Mouse (Mus musculus) CH12.LX (cell line): ENCODE results near the gene Mrpl16. TPM values are rescaled to one million over a fixed set of nuclear protein-coding genes. Genes with fewer than 3 reads are reported as not detected.

ENCODE experiments used
- DNase-seq: peaks from one replicate; pipeline ENCODE4 v3.0.0-alpha.2; 2013; ENCODE audit errors: extremely low read depth
- H3K27ac ChIP-seq: 2 replicates; pipeline ENCODE4 v1.5.1; 2012; ENCODE audit warnings: low read depth, mild to moderate bottlenecking, control low read depth, moderate library complexity; ENCODE audit not compliant: insufficient read depth
- H3K27me3 ChIP-seq: replicated peaks from 2 replicates; pipeline ENCODE3; 2012; ENCODE audit warnings: inconsistent platforms
- H3K36me3 ChIP-seq, 2 experiments: replicated peaks in 1 of 2; 2 replicates each; pipeline versions ENCODE3 to v1.6.1; 2012; ENCODE audit warnings: inconsistent platforms in 1 of 2, low read length in 1 of 2, mild to moderate bottlenecking in 1 of 2, mixed read lengths in 1 of 2, moderate library complexity in 1 of 2; ENCODE audit not compliant: control insufficient read depth in 1 of 2, insufficient read depth in 1 of 2
- H3K4me1 ChIP-seq, 2 experiments: 2 replicates each; pipeline ENCODE4 v1.6.1; 2012; ENCODE audit warnings: inconsistent platforms in 1 of 2, moderate library complexity in 1 of 2; ENCODE audit not compliant: insufficient read depth in 2 of 2, control insufficient read depth in 1 of 2
- H3K4me2 ChIP-seq: 2 replicates; pipeline ENCODE4 v1.6.1; 2012; ENCODE audit warnings: low read depth, mild to moderate bottlenecking, control low read depth; ENCODE audit not compliant: poor library complexity, insufficient read depth, severe bottlenecking
- H3K4me3 ChIP-seq, 3 experiments: fragments of 150-350 bp in 1 of 3; sonication (generic) in 1 of 3; replicated peaks in 1 of 3; 2 replicates each; pipeline versions ENCODE3 to v1.5.1; 2011 to 2012; ENCODE audit warnings: low read depth in 2 of 3, low read length in 2 of 3, mild to moderate bottlenecking in 2 of 3, moderate library complexity in 2 of 3, control low read depth in 1 of 3, improper control_type of control experiment in 1 of 3, inconsistent platforms in 1 of 3, mixed read lengths in 1 of 3; ENCODE audit not compliant: poor library complexity in 1 of 3
- H3K79me2 ChIP-seq: replicated peaks from 2 replicates; pipeline ENCODE4 v1.6.1; 2012; ENCODE audit warnings: mild to moderate bottlenecking, moderate library complexity; ENCODE audit not compliant: control insufficient read depth, poor library complexity, insufficient read depth, severe bottlenecking; ENCODE audit errors: extremely low read depth
- H3K9ac ChIP-seq: 2 replicates; pipeline ENCODE4 v1.6.1; 2012; ENCODE audit warnings: low read depth, mild to moderate bottlenecking, control low read depth, moderate library complexity; ENCODE audit not compliant: insufficient read depth
- H3K9me3 ChIP-seq: replicated peaks from 2 replicates; pipeline ENCODE3; 2012; ENCODE audit warnings: low read length, inconsistent platforms, mixed read lengths
- BHLHE40 ChIP-seq: IDR thresholded peaks from 2 replicates; pipeline ENCODE4 v1.6.1; 2011; ENCODE audit warnings: mild to moderate bottlenecking, low read depth, low read length, improper control_type of control experiment
- CHD1 ChIP-seq: IDR thresholded peaks from 2 replicates; pipeline ENCODE4 v1.6.1; 2012; ENCODE audit warnings: low read depth, low read length, improper control_type of control experiment, inconsistent platforms
- CHD2 ChIP-seq: IDR thresholded peaks from 2 replicates; pipeline ENCODE4 v1.6.1; 2011; ENCODE audit warnings: low read length, improper control_type of control experiment
- CTCF ChIP-seq, 2 experiments: IDR thresholded peaks in 1 of 2; conservative IDR thresholded peaks in 1 of 2; 2 replicates each; pipeline ENCODE4 v1.5.1; 2011 to 2012; ENCODE audit warnings: low read depth in 2 of 2, low read length in 2 of 2, improper control_type of control experiment in 1 of 2, inconsistent platforms in 1 of 2, mild to moderate bottlenecking in 1 of 2, moderate library complexity in 1 of 2
- E2F4 ChIP-seq: IDR thresholded peaks from 2 replicates; pipeline ENCODE4 v1.6.1; 2011; ENCODE audit warnings: low read depth, low read length, improper control_type of control experiment; ENCODE audit not compliant: insufficient replicate concordance
- ELF1 ChIP-seq: IDR thresholded peaks from 2 replicates; pipeline ENCODE4 v1.6.1; 2014; ENCODE audit warnings: low read depth, mild to moderate bottlenecking, inconsistent platforms, low read length, improper control_type of control experiment
- EP300 ChIP-seq: IDR thresholded peaks from 2 replicates; pipeline ENCODE4 v1.6.1; 2011; ENCODE audit warnings: low read length, improper control_type of control experiment
- ETS1 ChIP-seq: conservative IDR thresholded peaks from 2 replicates; pipeline ENCODE4 v1.6.1; 2012; ENCODE audit warnings: low read depth, mild to moderate bottlenecking, inconsistent platforms, low read length, improper control_type of control experiment, moderate library complexity
- GABPA ChIP-seq: IDR thresholded peaks from 2 replicates; pipeline ENCODE4 v1.6.1; 2012; ENCODE audit warnings: low read depth, low read length, improper control_type of control experiment, inconsistent platforms; ENCODE audit not compliant: insufficient replicate concordance
- HCFC1 ChIP-seq: IDR thresholded peaks from 2 replicates; pipeline ENCODE4 v1.6.1; 2012; ENCODE audit warnings: low read depth, mild to moderate bottlenecking, inconsistent platforms, low read length, improper control_type of control experiment
- IRF4 ChIP-seq: IDR thresholded peaks from 2 replicates; pipeline ENCODE4 v1.6.1; 2014; ENCODE audit warnings: low read depth, mild to moderate bottlenecking, inconsistent platforms, low read length, improper control_type of control experiment
- JUN ChIP-seq: IDR thresholded peaks from 2 replicates; pipeline ENCODE4 v1.6.1; 2011; ENCODE audit warnings: low read depth, mild to moderate bottlenecking, low read length, improper control_type of control experiment, moderate library complexity; ENCODE audit not compliant: insufficient read depth
- JUND ChIP-seq: conservative IDR thresholded peaks from 2 replicates; pipeline ENCODE4 v1.6.1; 2011; ENCODE audit warnings: low read depth, low read length, improper control_type of control experiment
- KAT2A ChIP-seq: IDR thresholded peaks from 2 replicates; pipeline ENCODE4 v1.6.1; 2012; ENCODE audit warnings: low read length, improper control_type of control experiment, inconsistent platforms; ENCODE audit not compliant: insufficient replicate concordance
- MAFK ChIP-seq: IDR thresholded peaks from 2 replicates; pipeline ENCODE4 v1.6.1; 2011; ENCODE audit warnings: low read length, improper control_type of control experiment; ENCODE audit not compliant: insufficient replicate concordance
- MAX ChIP-seq: IDR thresholded peaks from 2 replicates; pipeline ENCODE4 v1.6.1; 2011; ENCODE audit warnings: low read length, improper control_type of control experiment
- MAZ ChIP-seq: IDR thresholded peaks from 2 replicates; pipeline ENCODE4 v1.6.1; 2012; ENCODE audit warnings: low read depth, mild to moderate bottlenecking, inconsistent platforms, low read length, improper control_type of control experiment, moderate library complexity
- MEF2A ChIP-seq: IDR thresholded peaks from 2 replicates; pipeline ENCODE4 v1.6.1; 2014; ENCODE audit warnings: low read depth, mild to moderate bottlenecking, inconsistent platforms, low read length, improper control_type of control experiment, borderline replicate concordance
- MXI1 ChIP-seq: IDR thresholded peaks from 2 replicates; pipeline ENCODE4 v1.6.1; 2011; ENCODE audit warnings: mild to moderate bottlenecking, low read depth, low read length, improper control_type of control experiment
- MYC ChIP-seq: IDR thresholded peaks from 2 replicates; pipeline ENCODE4 v1.6.1; 2011; ENCODE audit warnings: low read depth, mild to moderate bottlenecking, improper control_type of control experiment, low read length
- NELFE ChIP-seq: IDR thresholded peaks from 2 replicates; pipeline ENCODE4 v1.6.1; 2011; ENCODE audit warnings: low read depth, low read length, improper control_type of control experiment
- NRF1 ChIP-seq: IDR thresholded peaks from 2 replicates; pipeline ENCODE4 v1.6.1; 2014; ENCODE audit warnings: low read depth, mild to moderate bottlenecking, inconsistent platforms, low read length, improper control_type of control experiment, moderate library complexity
- PAX5 ChIP-seq: IDR thresholded peaks from 2 replicates; pipeline ENCODE4 v1.6.1; 2012; ENCODE audit warnings: low read length, inconsistent platforms, mixed read lengths
- POLR2A ChIP-seq: IDR thresholded peaks from 2 replicates; pipeline ENCODE4 v1.6.1; 2011; ENCODE audit warnings: low read depth, mild to moderate bottlenecking, improper control_type of control experiment, low read length
- POLR2AphosphoS2 ChIP-seq: IDR thresholded peaks from 2 replicates; pipeline ENCODE4 v1.6.1; 2011; ENCODE audit warnings: low read depth, low read length, improper control_type of control experiment
- RAD21 ChIP-seq: IDR thresholded peaks from 2 replicates; pipeline ENCODE4 v1.6.1; 2011; ENCODE audit warnings: low read depth, mild to moderate bottlenecking, low read length, improper control_type of control experiment, moderate library complexity
- RCOR1 ChIP-seq: conservative IDR thresholded peaks from 2 replicates; pipeline ENCODE4 v1.6.1; 2012; ENCODE audit warnings: low read depth, mild to moderate bottlenecking, inconsistent platforms, low read length, improper control_type of control experiment
- SIN3A ChIP-seq: IDR thresholded peaks from 2 replicates; pipeline ENCODE4 v1.6.1; 2012; ENCODE audit warnings: low read length, improper control_type of control experiment, inconsistent platforms
- SMC3 ChIP-seq: IDR thresholded peaks from 2 replicates; pipeline ENCODE4 v1.6.1; 2011; ENCODE audit warnings: low read depth, low read length, improper control_type of control experiment
- TBP ChIP-seq: conservative IDR thresholded peaks from 2 replicates; pipeline ENCODE4 v1.6.1; 2011; ENCODE audit warnings: low read depth, low read length, improper control_type of control experiment
- TCF12 ChIP-seq: IDR thresholded peaks from 2 replicates; pipeline ENCODE4 v1.6.1; 2014; ENCODE audit warnings: low read depth, mild to moderate bottlenecking, inconsistent platforms, low read length, improper control_type of control experiment
- UBTF ChIP-seq: IDR thresholded peaks from 2 replicates; pipeline ENCODE4 v1.6.1; 2012; ENCODE audit warnings: low read depth, mild to moderate bottlenecking, inconsistent platforms, low read length, improper control_type of control experiment, moderate library complexity
- USF1 ChIP-seq: IDR thresholded peaks from 2 replicates; pipeline ENCODE4 v1.6.1; 2014; ENCODE audit warnings: low read depth, mild to moderate bottlenecking, inconsistent platforms, low read length, improper control_type of control experiment
- USF2 ChIP-seq: conservative IDR thresholded peaks from 2 replicates; pipeline ENCODE4 v1.6.1; 2011; ENCODE audit warnings: low read depth, low read length, improper control_type of control experiment
- ZC3H11A ChIP-seq: IDR thresholded peaks from 2 replicates; pipeline ENCODE4 v1.6.1; 2012; ENCODE audit warnings: low read depth, mild to moderate bottlenecking, inconsistent platforms, low read length, improper control_type of control experiment
- ZKSCAN1 ChIP-seq: IDR thresholded peaks from 2 replicates; pipeline ENCODE4 v1.6.1; 2012; ENCODE audit warnings: low read depth, inconsistent platforms, low read length, improper control_type of control experiment, borderline replicate concordance
- ZMIZ1 ChIP-seq: IDR thresholded peaks from 2 replicates; pipeline ENCODE4 v1.6.1; 2012; ENCODE audit warnings: low read depth, mild to moderate bottlenecking, inconsistent platforms, low read length, improper control_type of control experiment
- ZNF384 ChIP-seq: IDR thresholded peaks from 2 replicates; pipeline ENCODE4 v1.6.1; 2012; ENCODE audit warnings: low read depth, low read length, improper control_type of control experiment, inconsistent platforms
- dilution Hi-C: fragments of 300-500 bp; cut with MboI; formaldehyde crosslinking; loops from 2 replicates; pipeline ENCODE4 v1.14.3; 2020; ENCODE audit warnings: low sequenced_read_pairs; ENCODE audit not compliant: extremely low pct_unique_long_range_greater_than_20kb, extremely low pct_ligation_motif_present
- in situ Hi-C: fragments of 300-500 bp; cut with MboI; formaldehyde crosslinking; loops from 3 replicates; pipeline ENCODE4 v1.14.3; 2019; ENCODE audit warnings: low sequenced_read_pairs, low pct_ligation_motif_present, low pct_unique_long_range_greater_than_20kb, mixed read lengths
- polyA plus RNA-seq: library from polyadenylated mRNA; unstranded; fragments of >175 nt; gene quantifications from 2 replicates; pipeline ENCODE4 v1.2.1, GENCODE M21; 2012; ENCODE audit warnings: low read depth; ENCODE audit not compliant: insufficient read length
- total RNA-seq, 2 experiments: library from RNA; depleted of rRNA; stranded (reverse); fragments of 300-350 nt in 1 of 2; fragments of >200 nt in 1 of 2; gene quantifications; 2 replicates each; pipeline ENCODE4 v1.2.3; 2012 to 2014

Gene Mrpl16
- 61.8 and 70.5 TPM in 2 replicates for total RNA-seq (2012; rRNA removed)
- total RNA-seq (2014; rRNA removed): 74.7 and 77.3 TPM in 2 replicates
- 72.8 and 79.1 TPM in 2 replicates for polyA plus RNA-seq

- DNase-seq: peak; percentile 95
- Histone ChIP-seq H3K4me1 (peaks cover 14 to 49% of the 10 kb centered on the region in 2 experiments), H3K27ac (peak within 1 kb of the TSS; percentile 10; the same call in 1 of the 2 replicates), H3K79me2 (peaks cover 22% of the 10 kb centered on the region), H3K4me3 (peak within 1 kb of the TSS; percentile 73 to 95 (median 85)), H3K27me3 (no peaks in the 10 kb centered on the region), H3K4me2 (peak within 1 kb of the TSS; percentile 90), H3K9ac (peak within 1 kb of the TSS; percentile 70), H3K9me3 (no peaks in the 10 kb centered on the region), H3K36me3 (peaks cover 19 to 35% of the 10 kb centered on the region in 2 experiments)
- TF ChIP-seq NRF1 (no peak), MEF2A (peak; percentile 83; the same call in 1 of the 2 replicates), MAX (peak; percentile 86), CHD2 (peak; percentile 56; the same call in 1 of the 2 replicates), RCOR1 (peak; percentile 83), GABPA (peak; percentile 26; the same call in 1 of the 2 replicates), IRF4 (peak; percentile 79), MYC (peak; percentile 87; the same call in 1 of the 2 replicates), CHD1 (no peak), RAD21 (no peak), MAFK (peak; percentile 3; the same call in 1 of the 2 replicates), SMC3 (no peak), TCF12 (peak; percentile 82), E2F4 (peak; percentile 67; the same call in 1 of the 2 replicates), EP300 (no peak), BHLHE40 (peak; percentile 27; the same call in 1 of the 2 replicates), ZC3H11A (no peak), SIN3A (peak; percentile 91; the same call in 1 of the 2 replicates), ZKSCAN1 (no peak), JUN (peak; percentile 97), PAX5 (no peak), HCFC1 (peak; percentile 92), POLR2A (peak; percentile 89), ZMIZ1 (peak; percentile 75), ZNF384 (peak; percentile 41; the same call in 1 of the 2 replicates), CTCF (conservative IDR thresholded peaks at IDR 0.05 in 1 of 2, IDR thresholded peaks at IDR 0.05 in 1 of 2; ENCODE audit: low read depth in 2 of 2, low read length in 2 of 2) (no peak), MXI1 (peak; percentile 96), ETS1 (peak; percentile 37; the same call in 1 of the 2 replicates), KAT2A (peak; percentile 80; the same call in 1 of the 2 replicates), USF1 (no peak), NELFE (peak; percentile 77), ELF1 (peak; percentile 79), USF2 (0 out of 2 replicates have a peak, but pooled peaks have one; percentile 11), JUND (peak; percentile 98), POLR2AphosphoS2 (peak; percentile 58; the same call in 1 of the 2 replicates), UBTF (peak; percentile 96), TBP (peak; percentile 97), MAZ (no peak)
- dilution Hi-C loops: no loop called here
- in situ Hi-C loops: loop anchor here (10.0 to 25.0 kb wide), 2 partner anchors 234 to 583 kb away; partner anchors contain the start of gene Ms4a13
Observed at GRCm38 (mm10) chr19:11770205-11770892, at the start of gene Mrpl16. Mrpl16 (plus strand) TSS chr19:11770391.
